Mouse (Mus musculus) megakaryocyte progenitor cell, adult 5-6 weeks (primary cell): ENCODE data around the gene Pnkd. TPM values are rescaled to one million over a fixed set of nuclear protein-coding genes. Genes with fewer than 3 reads are reported as not detected.

Experiments
- ATAC-seq: replicated peaks from 2 replicates; pipeline ENCODE4 v1.8.0; 2016; ENCODE audit warnings: mild to moderate bottlenecking, moderate TSS enrichment, inconsistent platforms; ENCODE audit not compliant: poor library complexity
- total RNA-seq, 2 experiments: library from RNA; stranded (forward) in 1 of 2; stranded (reverse) in 1 of 2; fragments of 157-497, 149-512 nt in 1 of 2; fragments of 200-1000 nt in 1 of 2; gene quantifications; 2 replicates each; pipeline versions ENCODE4 v1.2.3 to v1.2.4; 2015 to 2017

The Pnkd gene
- total RNA-seq (2015) (29.8 and 32.4 TPM in 2 replicates), total RNA-seq (2017) (11.2 and 21.6 TPM in 2 replicates)

DNA sequence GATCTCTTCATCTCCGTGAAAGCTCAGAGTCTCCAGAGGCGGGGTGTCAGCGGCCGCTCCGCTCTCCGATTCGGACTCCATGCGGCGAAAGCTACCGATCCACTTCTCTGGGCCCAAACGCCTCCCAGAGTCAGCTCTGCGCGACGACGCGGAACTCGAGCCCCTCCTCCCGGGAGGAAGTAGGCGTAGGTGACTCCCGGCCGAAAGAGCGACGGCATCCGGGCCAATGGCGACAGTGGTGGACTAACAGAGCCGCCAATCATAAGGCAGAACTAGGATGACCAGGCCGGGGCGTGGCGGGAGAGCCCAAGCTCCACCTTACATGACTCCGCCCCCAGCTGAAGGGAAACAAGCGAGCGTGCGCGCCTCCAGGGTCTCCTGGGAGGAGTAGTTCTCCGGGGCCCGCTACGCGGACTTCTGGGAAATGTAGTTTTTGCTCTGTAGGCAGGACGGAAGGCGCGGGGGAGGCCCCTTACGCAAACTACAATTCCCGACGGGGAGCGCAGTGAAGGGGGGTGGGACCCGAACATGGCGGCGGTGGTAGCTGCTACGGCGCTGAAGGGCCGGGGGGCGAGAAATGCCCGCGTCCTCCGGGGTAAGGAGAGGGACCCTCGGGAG lies at the start of gene Pnkd, which contains the start of gene Aamp:
TSS of gene Pnkd (plus strand) at position 388 of the 618 bp plus-strand sequence.
TSS of gene Aamp (minus strand) at position 196 of the 618 bp plus-strand sequence.
- peak; percentile 88 for ATAC-seq

DNA sequence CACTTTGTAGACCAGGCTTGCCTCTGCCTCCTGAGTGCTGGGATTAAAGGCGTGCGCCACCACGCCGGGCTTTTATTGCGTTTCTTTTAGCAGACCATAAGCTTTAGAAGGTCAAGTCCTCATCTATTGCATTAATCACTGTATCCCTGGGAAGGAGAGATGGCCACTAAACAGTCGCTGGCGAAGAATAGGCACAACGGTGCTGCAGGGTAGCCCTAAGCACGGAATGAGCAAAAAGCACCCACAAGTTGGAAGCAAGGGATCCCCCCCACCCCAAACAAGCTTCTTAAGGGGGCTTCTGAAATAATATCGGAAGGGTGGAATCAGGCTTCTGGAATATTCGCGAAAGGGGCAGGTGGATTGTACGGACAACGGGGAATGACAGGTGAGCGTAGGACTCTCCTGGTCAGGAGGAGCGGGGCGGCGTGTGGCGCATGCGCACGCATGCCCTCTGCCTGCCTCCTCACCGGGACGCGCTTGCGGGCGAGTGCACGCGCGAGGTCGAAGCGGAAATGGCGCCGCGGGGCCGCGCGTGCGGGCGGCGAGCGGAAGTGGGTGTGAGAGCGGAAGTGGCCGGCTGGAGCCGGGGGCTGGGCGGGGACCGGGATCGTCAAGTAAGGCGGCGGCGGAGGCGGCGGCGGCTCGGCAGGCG lies 48.7 kb upstream of the Pnkd start, which contains the start of gene Arpc2:
TSS of gene Arpc2 (plus strand) at position 147 of the 652 bp plus-strand sequence.
- peak; percentile 79 for ATAC-seq

DNA sequence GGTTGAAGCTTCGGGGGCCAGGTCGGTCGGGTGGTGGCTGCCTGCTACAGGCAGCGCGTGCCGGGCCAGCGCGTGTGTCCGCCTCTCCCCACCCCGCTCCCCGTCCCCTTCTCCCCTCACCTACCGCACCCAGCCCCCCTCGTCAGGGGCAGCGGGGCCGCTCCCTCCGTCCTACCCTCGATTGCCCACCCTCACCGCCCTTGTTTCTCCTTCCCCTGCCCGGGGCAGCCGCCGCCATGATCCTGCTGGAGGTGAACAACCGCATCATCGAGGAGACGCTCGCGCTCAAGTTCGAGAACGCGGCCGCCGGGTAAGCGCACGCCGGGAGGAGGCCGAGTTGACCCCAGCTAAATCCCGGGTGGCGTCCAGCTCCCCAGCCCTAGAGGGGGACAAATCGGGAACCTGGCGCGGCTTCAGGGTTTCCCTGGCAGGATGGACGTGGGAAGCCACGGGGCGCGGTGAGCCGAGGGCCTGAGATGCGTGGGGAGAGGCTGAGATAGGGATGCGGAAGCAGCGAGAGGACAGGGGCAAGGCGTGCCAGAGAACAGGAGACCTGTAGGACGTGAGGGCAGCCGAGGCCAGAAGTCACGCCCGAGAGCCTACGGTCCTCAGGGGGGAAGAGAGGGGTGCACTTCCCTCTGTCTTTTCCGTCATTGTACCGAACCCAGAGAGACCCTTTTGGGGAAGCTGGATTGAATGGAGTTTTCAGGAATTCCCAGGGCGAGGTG lies 48.0 kb upstream of the Pnkd start:
- ATAC-seq, result peak; percentile 51

DNA sequence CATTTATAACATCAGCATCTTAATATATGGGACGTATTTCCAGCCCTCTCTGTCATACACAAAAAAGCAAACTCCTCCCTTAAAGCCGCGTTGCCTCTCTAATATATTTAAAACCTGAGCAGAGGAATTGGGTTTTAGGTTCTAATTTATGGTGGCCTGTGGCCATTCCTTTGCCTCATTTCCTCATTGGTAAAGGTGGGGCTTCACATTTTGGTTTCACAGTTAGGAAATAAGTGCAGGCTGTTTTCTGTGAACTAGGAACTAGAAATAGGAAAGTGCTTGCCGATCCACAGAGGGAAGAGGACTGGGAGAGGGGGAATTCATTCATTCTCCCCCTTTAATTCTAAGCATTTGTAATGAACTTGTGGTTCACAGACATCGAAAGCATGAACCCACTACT lies 47.1 kb upstream of the Pnkd start:
- peak; percentile 11; the same call in 1 of the 2 replicates for ATAC-seq

DNA sequence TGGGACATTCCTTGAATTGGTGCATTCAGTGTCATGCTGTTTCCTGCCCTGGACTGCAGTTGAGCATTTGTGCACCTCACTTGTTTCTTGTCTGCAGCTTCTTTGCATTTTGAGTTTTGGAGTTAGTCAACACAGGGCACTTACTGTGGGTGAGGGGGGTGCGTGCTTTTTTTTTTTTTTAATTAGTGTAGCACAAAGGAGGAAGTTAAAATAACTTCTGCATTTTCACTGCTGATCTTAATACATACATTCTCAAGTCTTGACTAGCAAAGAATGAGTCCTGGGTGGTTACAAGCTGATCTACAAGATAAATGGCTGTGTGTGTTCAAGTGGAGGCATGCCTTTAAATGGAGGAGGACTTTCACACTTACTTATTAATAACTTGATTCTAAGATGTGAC lies 46.6 kb upstream of the Pnkd start:
- peak; percentile 18 for ATAC-seq

DNA sequence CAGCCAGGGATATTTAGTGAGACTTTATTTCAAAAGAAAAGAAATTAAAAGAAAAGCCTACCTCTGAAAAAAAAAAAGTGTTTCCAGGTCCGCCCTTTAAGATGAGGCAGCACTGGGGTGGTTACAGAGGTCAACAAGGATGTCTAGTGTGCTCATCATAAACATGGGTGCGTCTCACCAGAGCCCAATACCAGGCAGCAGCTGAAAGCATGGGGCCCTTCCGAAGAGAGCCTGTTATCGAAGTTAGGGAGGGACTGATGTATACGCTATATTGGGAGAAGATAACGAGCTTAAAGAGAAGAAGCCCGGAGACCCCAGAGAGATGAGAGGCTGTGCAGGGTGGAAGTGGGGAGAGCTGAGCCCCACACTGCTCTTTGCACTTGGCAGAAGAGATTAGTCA lies 45.6 kb upstream of the Pnkd start:
- ATAC-seq, result peak; percentile 5

DNA sequence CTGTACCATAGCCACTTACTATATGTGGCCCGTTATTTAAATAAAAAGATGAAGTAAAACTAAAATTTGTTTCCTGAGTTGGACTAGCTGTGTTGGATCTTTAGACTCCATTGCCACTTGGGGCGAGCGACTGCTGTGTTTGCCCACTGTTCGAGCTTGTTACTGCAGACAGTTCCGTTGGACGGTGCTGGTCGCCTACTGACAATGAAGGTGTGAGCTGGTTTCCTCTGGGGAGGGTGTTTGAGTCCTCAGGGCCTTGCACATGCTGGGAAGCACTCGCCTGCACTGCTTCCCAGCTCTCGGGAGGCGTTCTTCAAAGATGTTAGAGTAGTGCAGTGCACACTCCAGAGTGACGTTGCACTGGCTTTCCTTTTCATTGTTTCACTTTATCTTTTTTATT lies 45.1 kb upstream of the Pnkd start:
- peak; percentile 5; the same call in 1 of the 2 replicates for ATAC-seq

DNA sequence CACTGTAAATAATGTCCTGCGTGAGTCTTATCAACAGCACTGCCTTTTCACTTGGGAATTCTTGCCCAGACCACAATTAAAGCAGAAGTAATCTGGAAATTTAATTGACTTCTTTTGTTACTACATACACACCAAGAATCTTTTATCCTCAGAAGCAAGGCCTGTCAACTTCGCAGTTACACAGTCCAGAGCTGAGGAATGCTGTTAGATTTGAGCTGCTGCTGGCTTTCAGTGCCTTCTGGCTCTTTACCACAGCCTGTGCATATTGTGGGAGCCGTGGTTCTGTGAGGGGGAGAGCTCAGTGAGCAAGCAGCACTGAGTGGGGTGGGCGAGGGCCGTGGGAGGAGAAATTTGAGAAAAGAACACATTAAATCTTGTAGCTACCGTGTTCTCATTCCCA lies 44.4 kb upstream of the Pnkd start:
- no peak for ATAC-seq

DNA sequence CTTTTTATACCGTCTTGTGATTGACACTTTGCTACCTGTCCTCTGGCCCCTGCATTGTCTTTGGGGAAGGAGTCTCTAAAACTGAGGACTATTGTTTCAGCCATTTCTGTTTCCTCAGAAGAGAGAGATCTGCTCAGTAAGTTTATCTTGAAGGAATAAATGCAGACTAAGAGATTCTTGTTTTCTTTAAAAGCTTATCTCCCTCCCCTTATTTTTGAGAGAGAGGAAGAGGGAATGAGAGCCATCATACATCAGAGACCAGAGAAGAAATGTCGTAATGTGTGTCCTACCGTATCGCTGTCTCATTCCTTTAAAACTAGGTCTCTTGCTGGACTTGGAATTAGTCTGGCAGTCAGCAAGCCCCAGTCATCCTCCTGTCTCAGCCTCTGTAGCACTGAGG lies 43.9 kb upstream of the Pnkd start:
- no peak for ATAC-seq

DNA sequence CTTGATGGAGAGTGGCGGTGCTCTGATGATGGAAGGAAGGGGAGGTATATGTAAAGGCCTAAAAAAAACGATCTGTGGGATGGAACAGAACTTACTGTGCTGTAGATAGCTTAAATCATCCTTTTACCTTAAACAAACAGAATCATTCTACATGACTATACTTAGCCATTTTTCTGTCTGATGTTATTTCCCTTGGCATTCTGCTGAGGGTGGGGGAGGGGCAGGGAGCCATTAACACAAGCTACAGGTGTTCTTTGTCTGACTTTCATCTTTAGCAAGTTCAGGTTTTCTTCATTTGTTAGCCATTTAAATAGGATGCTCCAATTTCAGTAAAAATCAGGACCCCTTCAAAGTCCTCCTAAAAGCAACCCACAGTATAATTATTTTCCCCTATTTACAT lies 39.2 kb upstream of the Pnkd start:
- no peak for ATAC-seq

DNA sequence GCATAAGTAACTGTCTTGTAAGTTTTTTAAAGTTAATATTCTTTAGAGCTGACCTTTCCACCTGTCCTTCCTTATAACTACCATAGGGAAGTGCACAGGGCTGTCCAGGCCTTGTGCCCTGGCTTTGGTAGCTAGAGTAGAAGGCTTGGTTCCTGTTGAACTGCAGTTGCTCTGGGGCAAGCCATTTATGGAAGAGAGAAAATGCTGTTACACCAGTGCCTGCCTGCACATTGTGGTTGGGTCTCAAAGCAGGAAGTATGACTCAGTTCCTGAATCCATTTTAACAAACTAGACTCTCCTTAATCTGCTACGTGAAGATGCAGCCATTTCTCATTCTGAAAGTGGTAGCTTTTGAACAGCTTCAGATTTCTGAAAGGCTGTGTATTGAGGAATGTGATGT lies 35.9 kb upstream of the Pnkd start:
- peak; percentile 97 for ATAC-seq

DNA sequence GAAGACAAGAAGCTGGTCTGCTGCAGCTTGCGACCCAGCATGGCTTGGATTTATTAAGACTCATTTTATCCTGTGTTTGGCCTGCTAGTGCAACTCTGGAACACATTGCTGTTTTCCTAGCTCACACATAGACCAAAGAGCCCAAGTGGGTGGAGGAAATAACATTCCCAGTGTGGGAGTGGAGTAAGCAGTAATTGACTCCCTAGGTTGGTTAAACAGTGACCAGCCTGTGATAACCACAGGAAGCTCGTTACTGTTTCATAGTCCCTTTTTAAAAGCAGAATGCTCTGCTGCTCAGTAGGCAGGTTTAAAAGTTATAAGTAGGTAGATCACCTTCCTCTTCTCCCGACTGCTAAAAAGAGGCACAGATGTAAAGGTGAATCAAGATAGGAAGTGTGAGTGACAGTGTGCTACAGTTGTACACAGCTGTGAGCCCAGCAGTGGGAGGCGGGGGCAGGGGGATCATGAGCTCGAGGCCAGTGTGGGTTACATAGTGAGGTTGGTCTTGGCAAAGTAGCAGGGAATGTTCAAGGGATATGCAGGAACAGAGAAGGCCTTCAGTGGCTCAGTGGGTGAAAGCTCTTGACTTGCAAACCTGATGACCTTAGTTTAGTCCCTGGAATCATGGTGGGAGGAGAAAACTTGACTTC lies 35.3 kb upstream of the Pnkd start:
- no peak for ATAC-seq

DNA sequence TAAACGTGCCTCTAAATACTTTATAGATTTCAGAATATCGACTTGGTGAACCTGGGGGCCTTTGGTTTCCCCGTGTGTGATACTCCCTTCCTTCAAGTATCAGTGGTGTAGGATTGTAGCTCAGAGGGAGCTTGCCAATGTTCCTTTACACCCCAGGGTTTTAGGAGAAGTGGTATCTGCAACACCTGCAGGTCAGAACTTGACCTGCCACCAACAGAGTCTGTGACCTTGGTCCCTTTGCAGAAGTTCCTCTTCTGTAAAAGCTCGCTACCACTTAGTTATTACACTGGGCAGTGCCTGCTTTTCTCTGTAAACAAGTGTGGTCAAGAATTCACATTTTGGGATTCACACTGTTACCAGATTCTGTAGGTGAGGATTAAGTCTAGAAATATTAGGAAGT lies 34.6 kb upstream of the Pnkd start:
- peak; percentile 35; the same call in 1 of the 2 replicates for ATAC-seq

DNA sequence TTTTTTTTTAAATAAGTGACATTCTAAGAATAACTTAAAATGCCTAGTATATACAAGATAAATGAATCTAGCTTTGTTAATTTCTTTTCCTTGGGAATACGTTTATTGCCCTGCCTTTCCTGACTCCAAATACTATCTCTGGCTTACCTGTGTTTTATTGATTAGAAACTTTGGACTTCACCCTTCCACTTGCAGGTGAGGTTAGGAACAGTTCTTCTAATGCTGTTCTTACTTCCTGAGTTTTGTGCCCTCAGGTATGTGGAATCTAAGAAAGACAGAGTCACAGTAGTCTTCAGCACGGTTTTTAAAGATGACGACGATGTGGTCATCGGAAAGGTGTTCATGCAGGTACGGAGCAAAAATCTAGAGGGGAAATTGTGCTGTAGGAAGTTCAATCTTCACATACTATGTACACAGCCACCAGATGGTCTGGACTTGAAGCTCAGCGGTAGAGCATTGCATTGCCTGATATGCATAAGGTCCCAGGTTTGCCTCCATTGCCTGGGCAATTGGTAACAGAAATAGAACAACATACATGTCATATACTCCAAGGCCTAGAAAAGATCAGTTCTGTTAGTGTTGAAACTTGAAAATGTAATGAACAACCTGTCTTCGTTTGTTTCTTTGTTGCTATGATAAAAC lies 28.9 kb upstream of the Pnkd start:
- ATAC-seq, result no peak

DNA sequence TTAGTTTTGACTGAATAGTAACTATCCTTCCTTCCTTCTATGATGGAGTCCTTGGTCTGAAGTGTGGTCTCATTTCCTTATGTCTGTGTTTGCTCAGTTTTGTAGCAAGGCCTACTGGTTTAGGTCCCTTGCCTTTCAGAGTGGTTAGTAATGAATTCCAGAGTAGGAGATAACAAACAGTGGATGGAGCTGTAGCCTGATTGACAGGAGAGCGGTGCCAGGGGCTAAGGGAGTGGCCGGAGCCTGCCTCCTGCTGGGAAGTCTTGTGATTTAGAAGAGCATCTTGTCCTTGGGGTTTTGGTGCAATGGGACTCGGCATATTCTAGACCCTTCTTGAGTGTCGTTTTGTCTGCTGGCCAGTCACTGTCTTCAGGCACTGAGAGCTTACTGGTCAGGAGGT lies 27.9 kb upstream of the Pnkd start:
- no peak for ATAC-seq

DNA sequence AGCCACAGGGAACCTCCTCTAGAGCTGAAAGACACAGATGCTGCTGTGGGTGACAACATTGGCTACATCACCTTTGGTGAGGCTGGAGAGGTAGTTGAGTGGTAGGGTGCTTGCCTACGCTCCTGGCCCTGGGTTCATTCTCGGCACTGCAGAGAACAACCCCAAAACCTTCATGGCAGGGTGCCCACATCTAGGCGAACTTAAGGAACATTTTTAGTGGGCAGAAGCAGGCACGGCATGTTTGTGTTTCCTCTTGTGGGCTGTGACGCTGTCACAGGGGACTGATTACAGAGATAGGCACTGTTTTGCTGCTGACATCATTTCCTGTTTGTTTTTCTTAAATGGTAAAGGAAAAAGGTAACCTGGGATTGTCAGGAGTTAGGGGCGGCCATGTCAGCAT lies 22.2 kb upstream of the Pnkd start:
- no peak for ATAC-seq

DNA sequence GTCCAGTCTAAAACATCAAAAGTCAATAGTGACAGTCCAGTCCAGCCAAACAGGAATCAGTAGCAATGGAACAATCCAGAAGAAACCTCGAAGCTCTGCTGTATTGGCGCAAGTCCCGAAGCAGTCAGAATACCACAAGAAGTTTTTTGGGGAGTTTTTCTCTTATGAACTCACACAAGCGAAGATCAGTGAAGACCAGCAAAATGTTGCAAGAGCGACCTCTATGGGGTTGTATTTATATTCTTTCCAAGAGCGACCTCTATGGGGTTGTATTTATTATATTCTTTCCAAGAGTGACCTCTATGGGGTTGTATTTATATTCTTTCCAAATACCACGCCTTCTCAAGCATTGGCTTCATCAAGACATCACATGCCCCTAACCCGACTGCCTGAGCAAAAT lies 16.0 kb upstream of the Pnkd start:
- peak; percentile 37; the same call in 1 of the 2 replicates for ATAC-seq

DNA sequence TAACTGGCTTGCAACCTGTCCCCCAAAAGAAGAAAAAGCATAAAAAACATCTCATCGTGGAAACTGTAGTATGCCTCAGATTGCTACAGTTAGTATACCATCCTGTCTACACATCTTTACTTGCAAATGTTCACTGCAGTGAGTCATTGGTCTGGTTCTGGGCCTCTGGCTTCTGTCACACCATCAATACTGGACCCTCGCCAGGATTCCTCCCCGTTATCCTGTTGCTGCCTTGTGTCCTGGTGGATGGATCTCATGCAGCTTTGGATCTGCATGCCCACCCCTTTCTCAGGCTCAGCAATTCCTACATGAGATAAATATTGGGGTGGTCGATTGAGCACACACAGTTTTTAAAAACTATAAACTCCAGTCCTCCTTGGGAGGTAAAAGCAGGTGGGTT lies 13.1 kb upstream of the Pnkd start:
- no peak for ATAC-seq

DNA sequence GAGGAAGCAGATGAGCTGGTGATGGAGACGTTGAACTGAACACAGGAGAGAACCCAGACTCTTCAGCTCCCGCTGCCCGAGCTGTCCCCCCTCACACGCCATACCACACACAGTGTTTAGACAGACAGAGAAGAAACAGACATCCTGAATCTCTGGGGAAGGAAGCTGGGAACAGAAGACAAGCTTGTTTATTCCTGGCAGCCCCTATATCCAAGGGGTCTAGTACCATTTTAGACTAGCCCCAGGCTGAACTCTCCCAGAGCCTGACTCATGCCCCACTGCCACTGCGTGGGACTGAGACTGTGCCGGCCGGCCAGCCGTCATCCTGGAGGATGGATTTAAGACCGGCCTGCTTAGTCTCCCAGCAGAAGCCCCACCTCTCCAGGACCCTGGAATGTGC lies 9.7 kb upstream of the Pnkd start:
- ATAC-seq, result no peak

DNA sequence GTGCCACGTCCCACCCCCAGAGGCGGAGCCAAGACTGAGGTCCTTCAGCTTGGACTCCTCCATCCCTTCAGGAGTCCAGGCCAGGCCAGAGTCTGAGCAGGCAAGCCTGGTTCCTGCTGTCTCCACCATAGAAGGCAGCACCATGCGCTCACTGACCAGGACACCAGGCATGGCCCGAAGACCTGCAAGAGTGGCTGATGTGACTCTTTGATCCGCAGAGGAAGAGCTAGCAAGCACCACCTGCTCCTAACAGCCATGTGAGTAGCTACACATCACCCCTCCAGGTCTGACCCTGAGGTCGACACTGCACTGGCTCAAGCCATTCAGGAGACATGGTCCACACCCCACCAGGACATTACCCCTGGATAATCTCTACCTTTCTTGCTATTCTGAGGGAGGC lies 7.7 kb upstream of the Pnkd start:
- no peak for ATAC-seq
